Mouse (Mus musculus): ENCODE data around the gene Gm156. TPM values are rescaled to one million over a fixed set of nuclear protein-coding genes. Genes with fewer than 3 reads are reported as not detected.

The Gm156 gene
- total and polyA plus RNA-seq, 3 experiments, result not detected

- no peak for DNase-seq (ENCODE audit: low read depth, low spot score)
- Histone ChIP-seq H3K36me3 (ENCODE audit: control insufficient read depth in 1 of 2, insufficient read depth in 2 of 2, low read length in 2 of 2) (no peaks in the 10 kb centered on the region), H3K27ac (ENCODE audit: control insufficient read depth, low read depth, low read length) (no peak overlapping the region), H3K4me1 (ENCODE audit: control insufficient read depth in 1 of 2, insufficient read depth in 2 of 2, low read length in 2 of 2) (no peaks in the 10 kb centered on the region), H3K79me2 (ENCODE audit: control insufficient read depth, insufficient read depth, low read length, poor library complexity) (no peaks in the 10 kb centered on the region), H3K27me3 (ENCODE audit: control insufficient read depth in 1 of 2, insufficient read depth in 2 of 2, low read length in 2 of 2) (no peaks in the 10 kb centered on the region), H3K4me3 (ENCODE audit: control insufficient read depth in 1 of 2, insufficient read depth in 1 of 2, low read depth in 2 of 2, low read length in 2 of 2) (no peak overlapping the region), H3K9ac (ENCODE audit: control insufficient read depth, low read depth, low read length, poor library complexity, severe bottlenecking) (no peak overlapping the region), H3K9me3 (replicated peaks; ENCODE audit: insufficient read depth, low read length) (no peaks in the 10 kb centered on the region)
- TF ChIP-seq RAD21 (IDR thresholded peaks at IDR 0.05; ENCODE audit: low read depth, low read length), result no peak
- TF ChIP-seq ZNF384 (IDR thresholded peaks at IDR 0.05; ENCODE audit: low read depth, low read length), result no peak
- no peak for TF ChIP-seq POLR2AphosphoS5 (IDR thresholded peaks at IDR 0.05; ENCODE audit: borderline replicate concordance, low read depth, low read length)
- TF ChIP-seq GABPA (IDR thresholded peaks at IDR 0.05; ENCODE audit: low read depth, low read length), result no peak
- no peak for TF ChIP-seq USF1 (IDR thresholded peaks at IDR 0.05; ENCODE audit: low read depth, low read length)
- TF ChIP-seq ZKSCAN1 (IDR thresholded peaks at IDR 0.05; ENCODE audit: low read depth, low read length), result no peak
- TF ChIP-seq KAT2A (conservative IDR thresholded peaks at IDR 0.05; ENCODE audit: low read depth, low read length), result no peak
- no peak for TF ChIP-seq POLR2A (IDR thresholded peaks at IDR 0.05; ENCODE audit: control insufficient read depth in 1 of 2, insufficient read depth in 1 of 2, low read depth in 1 of 2, low read length in 2 of 2, poor library complexity in 1 of 2)
- no peak for TF ChIP-seq JUND (IDR thresholded peaks at IDR 0.05; ENCODE audit: low read depth, low read length)
- no peak for TF ChIP-seq MYC (IDR thresholded peaks at IDR 0.05; ENCODE audit: low read depth, low read length)
- TF ChIP-seq BHLHE40 (IDR thresholded peaks at IDR 0.05; ENCODE audit: borderline replicate concordance, low read depth, low read length), result no peak
Measured at GRCm38 (mm10) chr6:129727237-129727636, 56.8 kb downstream of the Gm156 start.

- DNase-seq (ENCODE audit: low read depth, low spot score), result no peak
- Histone ChIP-seq H3K9me3 (replicated peaks; ENCODE audit: insufficient read depth, low read length) (no peaks in the 10 kb centered on the region), H3K79me2 (ENCODE audit: control insufficient read depth, insufficient read depth, low read length, poor library complexity) (no peaks in the 10 kb centered on the region), H3K4me1 (ENCODE audit: control insufficient read depth in 1 of 2, insufficient read depth in 2 of 2, low read length in 2 of 2) (no peaks in the 10 kb centered on the region), H3K4me3 (ENCODE audit: control insufficient read depth in 1 of 2, insufficient read depth in 1 of 2, low read depth in 2 of 2, low read length in 2 of 2) (no peak overlapping the region), H3K9ac (ENCODE audit: control insufficient read depth, low read depth, low read length, poor library complexity, severe bottlenecking) (no peak overlapping the region), H3K27ac (ENCODE audit: control insufficient read depth, low read depth, low read length) (no peak overlapping the region), H3K36me3 (ENCODE audit: control insufficient read depth in 1 of 2, insufficient read depth in 2 of 2, low read length in 2 of 2) (no peaks in the 10 kb centered on the region), H3K27me3 (ENCODE audit: control insufficient read depth in 1 of 2, insufficient read depth in 2 of 2, low read length in 2 of 2) (no peaks in the 10 kb centered on the region)
- no peak for TF ChIP-seq MXI1 (IDR thresholded peaks at IDR 0.05; ENCODE audit: low read depth, low read length)
- TF ChIP-seq ZMIZ1 (IDR thresholded peaks at IDR 0.05; ENCODE audit: low read depth, low read length), result no peak
- TF ChIP-seq POLR2AphosphoS2 (IDR thresholded peaks at IDR 0.05; ENCODE audit: low read length), result no peak
- TF ChIP-seq ZNF384 (IDR thresholded peaks at IDR 0.05; ENCODE audit: low read depth, low read length), result no peak
- no peak for TF ChIP-seq BHLHE40 (IDR thresholded peaks at IDR 0.05; ENCODE audit: borderline replicate concordance, low read depth, low read length)
- TF ChIP-seq TCF12 (IDR thresholded peaks at IDR 0.05; ENCODE audit: low read depth, low read length), result no peak
- no peak for TF ChIP-seq ZC3H11A (IDR thresholded peaks at IDR 0.05; ENCODE audit: low read depth, low read length)
- no peak for TF ChIP-seq MAFK (IDR thresholded peaks at IDR 0.05; ENCODE audit: borderline replicate concordance, low read depth, low read length)
- TF ChIP-seq CTCF (IDR thresholded peaks at IDR 0.05 in 2 of 3, conservative IDR thresholded peaks at IDR 0.05 in 1 of 3; ENCODE audit: control insufficient read depth in 1 of 3, insufficient read depth in 1 of 3, low read depth in 2 of 3, low read length in 3 of 3, poor library complexity in 1 of 3, severe bottlenecking in 1 of 3), result no peak
- no peak for TF ChIP-seq RAD21 (IDR thresholded peaks at IDR 0.05; ENCODE audit: low read depth, low read length)
- no peak for TF ChIP-seq USF2 (IDR thresholded peaks at IDR 0.05; ENCODE audit: borderline replicate concordance in 1 of 2, insufficient read depth in 1 of 2, low read depth in 1 of 2, low read length in 2 of 2)
- TF ChIP-seq POLR2AphosphoS5 (IDR thresholded peaks at IDR 0.05; ENCODE audit: borderline replicate concordance, low read depth, low read length), result no peak
- TF ChIP-seq GATA1 (IDR thresholded peaks at IDR 0.05; ENCODE audit: low read depth, low read length), result no peak
- no peak for TF ChIP-seq ETS1 (IDR thresholded peaks at IDR 0.05; ENCODE audit: low read depth, low read length)
- TF ChIP-seq SIN3A (IDR thresholded peaks at IDR 0.05; ENCODE audit: low read length), result no peak
- TF ChIP-seq POLR2A (IDR thresholded peaks at IDR 0.05; ENCODE audit: control insufficient read depth in 1 of 2, insufficient read depth in 1 of 2, low read depth in 1 of 2, low read length in 2 of 2, poor library complexity in 1 of 2), result no peak
- TF ChIP-seq TBP (IDR thresholded peaks at IDR 0.05; ENCODE audit: low read depth, low read length), result no peak
- TF ChIP-seq MAZ (IDR thresholded peaks at IDR 0.05; ENCODE audit: low read depth, low read length), result no peak
- no peak for TF ChIP-seq MAX (IDR thresholded peaks at IDR 0.05; ENCODE audit: low read length)
Measured at GRCm38 (mm10) chr6:129721390-129721789, 62.7 kb downstream of the Gm156 start.

Measured in MEL (cell line).